Mouse (Mus musculus) CH12.LX (cell line): ENCODE data around the gene Olfr1008. TPM values are rescaled to one million over a fixed set of nuclear protein-coding genes. Genes with fewer than 3 reads are reported as not detected.
"Not testable (repeated sequence)": the region's sequence is repeated elsewhere in the genome, so short reads cannot be mapped to it uniquely, and the experiment has no call there.

ENCODE experiments used
- DNase-seq: peaks from one replicate; pipeline ENCODE4 v3.0.0-alpha.2; 2013; ENCODE audit errors: extremely low read depth
- H3K27ac ChIP-seq: 2 replicates; pipeline ENCODE4 v1.5.1; 2012; ENCODE audit warnings: low read depth, mild to moderate bottlenecking, control low read depth, moderate library complexity; ENCODE audit not compliant: insufficient read depth
- H3K27me3 ChIP-seq: replicated peaks from 2 replicates; pipeline ENCODE3; 2012; ENCODE audit warnings: inconsistent platforms
- H3K36me3 ChIP-seq, 2 experiments: replicated peaks in 1 of 2; 2 replicates each; pipeline versions ENCODE3 to v1.6.1; 2012; ENCODE audit warnings: inconsistent platforms in 1 of 2, low read length in 1 of 2, mild to moderate bottlenecking in 1 of 2, mixed read lengths in 1 of 2, moderate library complexity in 1 of 2; ENCODE audit not compliant: control insufficient read depth in 1 of 2, insufficient read depth in 1 of 2
- H3K4me1 ChIP-seq, 2 experiments: 2 replicates each; pipeline ENCODE4 v1.6.1; 2012; ENCODE audit warnings: inconsistent platforms in 1 of 2, moderate library complexity in 1 of 2; ENCODE audit not compliant: insufficient read depth in 2 of 2, control insufficient read depth in 1 of 2
- H3K4me2 ChIP-seq: 2 replicates; pipeline ENCODE4 v1.6.1; 2012; ENCODE audit warnings: low read depth, mild to moderate bottlenecking, control low read depth; ENCODE audit not compliant: poor library complexity, insufficient read depth, severe bottlenecking
- H3K4me3 ChIP-seq, 3 experiments: fragments of 150-350 bp in 1 of 3; sonication (generic) in 1 of 3; replicated peaks in 1 of 3; 2 replicates each; pipeline versions ENCODE3 to v1.5.1; 2011 to 2012; ENCODE audit warnings: low read depth in 2 of 3, low read length in 2 of 3, mild to moderate bottlenecking in 2 of 3, moderate library complexity in 2 of 3, control low read depth in 1 of 3, improper control_type of control experiment in 1 of 3, inconsistent platforms in 1 of 3, mixed read lengths in 1 of 3; ENCODE audit not compliant: poor library complexity in 1 of 3
- H3K79me2 ChIP-seq: replicated peaks from 2 replicates; pipeline ENCODE4 v1.6.1; 2012; ENCODE audit warnings: mild to moderate bottlenecking, moderate library complexity; ENCODE audit not compliant: control insufficient read depth, poor library complexity, insufficient read depth, severe bottlenecking; ENCODE audit errors: extremely low read depth
- H3K9ac ChIP-seq: 2 replicates; pipeline ENCODE4 v1.6.1; 2012; ENCODE audit warnings: low read depth, mild to moderate bottlenecking, control low read depth, moderate library complexity; ENCODE audit not compliant: insufficient read depth
- H3K9me3 ChIP-seq: replicated peaks from 2 replicates; pipeline ENCODE3; 2012; ENCODE audit warnings: low read length, inconsistent platforms, mixed read lengths
- CHD1 ChIP-seq: IDR thresholded peaks from 2 replicates; pipeline ENCODE4 v1.6.1; 2012; ENCODE audit warnings: low read depth, low read length, improper control_type of control experiment, inconsistent platforms
- CHD2 ChIP-seq: IDR thresholded peaks from 2 replicates; pipeline ENCODE4 v1.6.1; 2011; ENCODE audit warnings: low read length, improper control_type of control experiment
- CTCF ChIP-seq, 2 experiments: IDR thresholded peaks in 1 of 2; conservative IDR thresholded peaks in 1 of 2; 2 replicates each; pipeline ENCODE4 v1.5.1; 2011 to 2012; ENCODE audit warnings: low read depth in 2 of 2, low read length in 2 of 2, improper control_type of control experiment in 1 of 2, inconsistent platforms in 1 of 2, mild to moderate bottlenecking in 1 of 2, moderate library complexity in 1 of 2
- E2F4 ChIP-seq: IDR thresholded peaks from 2 replicates; pipeline ENCODE4 v1.6.1; 2011; ENCODE audit warnings: low read depth, low read length, improper control_type of control experiment; ENCODE audit not compliant: insufficient replicate concordance
- ELF1 ChIP-seq: IDR thresholded peaks from 2 replicates; pipeline ENCODE4 v1.6.1; 2014; ENCODE audit warnings: low read depth, mild to moderate bottlenecking, inconsistent platforms, low read length, improper control_type of control experiment
- EP300 ChIP-seq: IDR thresholded peaks from 2 replicates; pipeline ENCODE4 v1.6.1; 2011; ENCODE audit warnings: low read length, improper control_type of control experiment
- GABPA ChIP-seq: IDR thresholded peaks from 2 replicates; pipeline ENCODE4 v1.6.1; 2012; ENCODE audit warnings: low read depth, low read length, improper control_type of control experiment, inconsistent platforms; ENCODE audit not compliant: insufficient replicate concordance
- JUN ChIP-seq: IDR thresholded peaks from 2 replicates; pipeline ENCODE4 v1.6.1; 2011; ENCODE audit warnings: low read depth, mild to moderate bottlenecking, low read length, improper control_type of control experiment, moderate library complexity; ENCODE audit not compliant: insufficient read depth
- KAT2A ChIP-seq: IDR thresholded peaks from 2 replicates; pipeline ENCODE4 v1.6.1; 2012; ENCODE audit warnings: low read length, improper control_type of control experiment, inconsistent platforms; ENCODE audit not compliant: insufficient replicate concordance
- MAFK ChIP-seq: IDR thresholded peaks from 2 replicates; pipeline ENCODE4 v1.6.1; 2011; ENCODE audit warnings: low read length, improper control_type of control experiment; ENCODE audit not compliant: insufficient replicate concordance
- MXI1 ChIP-seq: IDR thresholded peaks from 2 replicates; pipeline ENCODE4 v1.6.1; 2011; ENCODE audit warnings: mild to moderate bottlenecking, low read depth, low read length, improper control_type of control experiment
- MYC ChIP-seq: IDR thresholded peaks from 2 replicates; pipeline ENCODE4 v1.6.1; 2011; ENCODE audit warnings: low read depth, mild to moderate bottlenecking, improper control_type of control experiment, low read length
- PAX5 ChIP-seq: IDR thresholded peaks from 2 replicates; pipeline ENCODE4 v1.6.1; 2012; ENCODE audit warnings: low read length, inconsistent platforms, mixed read lengths
- POLR2A ChIP-seq: IDR thresholded peaks from 2 replicates; pipeline ENCODE4 v1.6.1; 2011; ENCODE audit warnings: low read depth, mild to moderate bottlenecking, improper control_type of control experiment, low read length
- SIN3A ChIP-seq: IDR thresholded peaks from 2 replicates; pipeline ENCODE4 v1.6.1; 2012; ENCODE audit warnings: low read length, improper control_type of control experiment, inconsistent platforms
- TBP ChIP-seq: conservative IDR thresholded peaks from 2 replicates; pipeline ENCODE4 v1.6.1; 2011; ENCODE audit warnings: low read depth, low read length, improper control_type of control experiment
- TCF12 ChIP-seq: IDR thresholded peaks from 2 replicates; pipeline ENCODE4 v1.6.1; 2014; ENCODE audit warnings: low read depth, mild to moderate bottlenecking, inconsistent platforms, low read length, improper control_type of control experiment
- UBTF ChIP-seq: IDR thresholded peaks from 2 replicates; pipeline ENCODE4 v1.6.1; 2012; ENCODE audit warnings: low read depth, mild to moderate bottlenecking, inconsistent platforms, low read length, improper control_type of control experiment, moderate library complexity
- ZKSCAN1 ChIP-seq: IDR thresholded peaks from 2 replicates; pipeline ENCODE4 v1.6.1; 2012; ENCODE audit warnings: low read depth, inconsistent platforms, low read length, improper control_type of control experiment, borderline replicate concordance
- ZNF384 ChIP-seq: IDR thresholded peaks from 2 replicates; pipeline ENCODE4 v1.6.1; 2012; ENCODE audit warnings: low read depth, low read length, improper control_type of control experiment, inconsistent platforms
- dilution Hi-C: fragments of 300-500 bp; cut with MboI; formaldehyde crosslinking; loops from 2 replicates; pipeline ENCODE4 v1.14.3; 2020; ENCODE audit warnings: low sequenced_read_pairs; ENCODE audit not compliant: extremely low pct_unique_long_range_greater_than_20kb, extremely low pct_ligation_motif_present
- in situ Hi-C: fragments of 300-500 bp; cut with MboI; formaldehyde crosslinking; loops from 3 replicates; pipeline ENCODE4 v1.14.3; 2019; ENCODE audit warnings: low sequenced_read_pairs, low pct_ligation_motif_present, low pct_unique_long_range_greater_than_20kb, mixed read lengths
- polyA plus RNA-seq: library from polyadenylated mRNA; unstranded; fragments of >175 nt; gene quantifications from 2 replicates; pipeline ENCODE4 v1.2.1, GENCODE M21; 2012; ENCODE audit warnings: low read depth; ENCODE audit not compliant: insufficient read length
- total RNA-seq, 2 experiments: library from RNA; depleted of rRNA; stranded (reverse); fragments of 300-350 nt in 1 of 2; fragments of >200 nt in 1 of 2; gene quantifications; 2 replicates each; pipeline ENCODE4 v1.2.3; 2012 to 2014

Gene Olfr1008
- total and polyA plus RNA-seq, 3 experiments = not detected

- Histone ChIP-seq H3K4me2 (no peak within 1 kb of the TSS), H3K27ac (no peak within 1 kb of the TSS), H3K9ac (no peak within 1 kb of the TSS), H3K27me3 (no peaks in the 10 kb centered on the region), H3K4me1 (no peaks in the 10 kb centered on the region), H3K4me3 (no peak within 1 kb of the TSS), H3K79me2 (no peaks in the 10 kb centered on the region), H3K9me3 (peaks cover 5% of the 10 kb centered on the region), H3K36me3 (no peaks in the 10 kb centered on the region)
- TF ChIP-seq ELF1 (no peak), POLR2A (no peak), KAT2A (no peak), E2F4 (no peak), MXI1 (no peak), ZNF384 (no peak), UBTF (no peak), CHD1 (no peak), MAFK (no peak), GABPA (no peak), JUN (no peak), EP300 (no peak), TBP (no peak), TCF12 (no peak), MYC (no peak), ZKSCAN1 (no peak), CHD2 (no peak), PAX5 (no peak), CTCF (conservative IDR thresholded peaks at IDR 0.05 in 1 of 2, IDR thresholded peaks at IDR 0.05 in 1 of 2; ENCODE audit: low read depth in 2 of 2, low read length in 2 of 2) (no peak), SIN3A (no peak)
- in situ Hi-C loops = no loop called here
- no peak for DNase-seq
- dilution Hi-C loops = no loop called here
Measured at GRCm38 (mm10) chr2:85678667-85679066, 10.6 kb upstream of the Olfr1008 start, which contains the start of gene Olfr1006. Olfr1006 (minus strand) TSS chr2:85678767.

GRCm38 (mm10) chr2:85710680-85711079 is 21.4 kb downstream of the Olfr1008 start:
- H3K27me3 ChIP-seq, H3K36me3 ChIP-seq, H3K9ac ChIP-seq, H3K4me2 ChIP-seq, in situ Hi-C loops, H3K79me2 ChIP-seq, H3K4me3 ChIP-seq, H3K4me1 ChIP-seq, DNase-seq, H3K27ac ChIP-seq, dilution Hi-C loops: not testable (repeated sequence)
- peaks cover 17% of the 10 kb centered on the region for H3K9me3 ChIP-seq
